Mouse (Mus musculus): ENCODE measurements around the gene Scarf2. TPM values are rescaled to one million over a fixed set of nuclear protein-coding genes. Genes with fewer than 3 reads are reported as not detected.

Scarf2 gene
- polyA plus RNA-seq, 1 experiment from 2014 or later: 2.0 TPM

DNA sequence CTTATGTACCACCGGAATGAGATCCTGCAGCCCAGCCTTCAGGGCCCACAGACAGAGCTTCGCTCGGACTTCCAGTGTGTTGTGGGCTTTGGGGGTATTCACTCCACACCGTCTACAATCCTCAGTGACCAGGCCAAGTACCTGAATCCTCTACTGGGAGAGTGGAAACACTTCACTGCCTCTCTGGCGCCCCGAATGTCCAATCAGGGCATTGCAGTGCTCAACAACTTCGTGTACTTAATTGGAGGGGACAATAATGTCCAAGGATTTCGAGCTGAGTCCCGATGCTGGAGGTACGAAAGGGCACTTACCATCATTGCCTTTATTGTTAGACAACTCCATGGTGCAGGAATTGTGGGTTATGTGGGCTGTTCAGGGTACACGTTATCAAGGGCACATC, 20.3 kb upstream of the Scarf2 start:
- H3K4me3 ChIP-seq: no peak overlapping the region
- no peaks in the 10 kb centered on the region for H3K4me1 ChIP-seq (replicated peaks)
- H3K36me3 ChIP-seq: peaks cover 47% of the 10 kb centered on the region
- no peak overlapping the region for H3K27ac ChIP-seq (replicated peaks)
- WGBS: 72% methylated on average over 11 of the region's 11 CpGs
- no peak overlapping the region for H3K4me2 ChIP-seq
- H3K9ac ChIP-seq: no peak overlapping the region
- no peak for ATAC-seq (ENCODE audit: low FRiP score, low read depth)
- H3K9me3 ChIP-seq: no peaks in the 10 kb centered on the region
- H3K27me3 ChIP-seq: no peaks in the 10 kb centered on the region

GRCm38 (mm10) chr16:17778223-17778622, 18.9 kb upstream of the Scarf2 start:
- Histone ChIP-seq H3K4me2 (no peak overlapping the region), H3K27me3 (no peaks in the 10 kb centered on the region), H3K4me1 (replicated peaks) (no peaks in the 10 kb centered on the region), H3K9ac (no peak overlapping the region), H3K9me3 (no peaks in the 10 kb centered on the region), H3K36me3 (peaks cover 44% of the 10 kb centered on the region), H3K27ac (replicated peaks) (no peak overlapping the region), H3K4me3 (no peak overlapping the region)
- 87% methylated on average over 4 of the region's 4 CpGs for WGBS
- no peak for ATAC-seq (ENCODE audit: low FRiP score, low read depth)

DNA sequence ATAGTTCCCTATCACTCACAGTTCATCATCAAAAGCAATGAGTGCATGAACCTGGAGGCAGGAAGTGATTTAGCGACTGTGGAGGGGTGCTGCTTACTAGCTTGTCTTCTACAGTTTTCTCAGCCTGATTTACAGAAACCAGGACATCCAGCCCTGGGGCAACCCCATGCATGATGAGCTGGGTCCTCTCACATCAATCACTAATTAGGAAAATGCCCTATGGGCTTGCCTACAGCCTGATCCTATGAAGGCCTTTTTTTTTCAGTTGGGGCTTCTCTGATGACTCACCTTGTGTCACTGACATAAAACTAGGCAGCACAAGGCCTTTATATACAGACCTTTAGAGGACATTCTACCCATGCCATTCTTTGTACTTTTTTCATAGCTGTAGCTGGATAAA, 17.4 kb upstream of the Scarf2 start:
- Histone ChIP-seq H3K27ac (replicated peaks) (no peak overlapping the region), H3K27me3 (no peaks in the 10 kb centered on the region), H3K9me3 (no peaks in the 10 kb centered on the region), H3K36me3 (peaks cover 54% of the 10 kb centered on the region), H3K4me1 (replicated peaks) (no peaks in the 10 kb centered on the region), H3K4me3 (no peak overlapping the region), H3K4me2 (no peak overlapping the region), H3K9ac (no peak overlapping the region)
- 100% methylated on average over 1 of the region's 1 CpGs for WGBS
- no peak for ATAC-seq (ENCODE audit: low FRiP score, low read depth)

DNA sequence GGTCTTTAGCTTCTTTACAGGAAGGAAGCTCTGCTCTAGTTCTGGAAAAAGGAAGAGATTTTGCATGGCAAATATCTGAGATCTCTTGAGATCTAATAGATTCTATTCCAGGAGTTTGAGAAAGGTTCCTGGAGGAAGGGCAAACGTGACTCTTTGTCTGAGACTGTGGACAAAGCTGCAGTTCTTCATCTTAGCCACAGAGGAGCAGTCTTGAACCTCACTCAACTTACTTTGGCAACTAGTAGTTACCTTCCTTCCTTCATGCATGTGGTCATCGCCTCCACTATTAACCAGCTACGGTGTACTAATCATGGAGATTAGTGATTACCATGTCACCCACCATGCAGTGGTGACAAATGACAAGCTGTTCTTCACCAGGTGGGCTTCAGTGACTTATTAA, 11.7 kb upstream of the Scarf2 start:
- H3K4me2 ChIP-seq: no peak overlapping the region
- H3K9me3 ChIP-seq: no peaks in the 10 kb centered on the region
- H3K27me3 ChIP-seq: no peaks in the 10 kb centered on the region
- no peaks in the 10 kb centered on the region for H3K4me1 ChIP-seq (replicated peaks)
- no peak overlapping the region for H3K27ac ChIP-seq (replicated peaks)
- no peak overlapping the region for H3K4me3 ChIP-seq
- H3K36me3 ChIP-seq: peaks cover 73% of the 10 kb centered on the region
- 67% methylated on average over 3 of the region's 3 CpGs for WGBS
- H3K9ac ChIP-seq: no peak overlapping the region
- no peak for ATAC-seq (ENCODE audit: low FRiP score, low read depth)

- Histone ChIP-seq H3K4me1 (replicated peaks) (peaks cover 10% of the 10 kb centered on the region), H3K27me3 (peaks cover 34% of the 10 kb centered on the region), H3K4me3 (no peak overlapping the region), H3K36me3 (peaks cover 51% of the 10 kb centered on the region), H3K9ac (no peak overlapping the region), H3K4me2 (no peak overlapping the region), H3K27ac (replicated peaks) (no peak overlapping the region), H3K9me3 (no peaks in the 10 kb centered on the region)
- no peak for ATAC-seq (ENCODE audit: low FRiP score, low read depth)
- WGBS: 68% methylated on average over 3 of the region's 3 CpGs
Measured at GRCm38 (mm10) chr16:17792728-17793127, 4.4 kb upstream of the Scarf2 start.

DNA sequence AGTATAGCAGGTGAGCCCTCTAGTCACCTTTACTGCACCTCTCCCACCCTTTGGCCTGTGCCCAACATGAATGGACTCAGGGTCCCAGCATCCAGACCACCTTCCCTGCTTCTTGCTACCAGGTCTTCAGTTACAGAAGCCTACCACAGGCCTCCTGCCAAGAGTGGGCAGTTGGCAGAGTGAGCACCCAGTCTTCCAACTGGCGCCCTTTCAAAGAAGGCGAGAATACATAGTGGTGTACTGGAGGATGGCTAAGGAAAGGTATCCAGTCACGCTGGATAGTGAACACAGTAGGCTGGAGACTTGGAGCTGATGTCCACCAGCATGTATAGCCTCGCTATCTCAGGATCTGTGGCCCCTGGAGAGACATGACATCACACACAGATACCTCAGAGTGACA, 3.0 kb upstream of the Scarf2 start:
- H3K4me2 ChIP-seq: no peak overlapping the region
- H3K9ac ChIP-seq: no peak overlapping the region
- H3K36me3 ChIP-seq: peaks cover 41% of the 10 kb centered on the region
- peaks cover 20% of the 10 kb centered on the region for H3K4me1 ChIP-seq (replicated peaks)
- no peak overlapping the region for H3K27ac ChIP-seq (replicated peaks)
- H3K9me3 ChIP-seq: no peaks in the 10 kb centered on the region
- ATAC-seq (ENCODE audit: low FRiP score, low read depth): no peak
- WGBS: 90% methylated on average over 4 of the region's 4 CpGs
- no peak overlapping the region for H3K4me3 ChIP-seq
- H3K27me3 ChIP-seq: peaks cover 43% of the 10 kb centered on the region

DNA sequence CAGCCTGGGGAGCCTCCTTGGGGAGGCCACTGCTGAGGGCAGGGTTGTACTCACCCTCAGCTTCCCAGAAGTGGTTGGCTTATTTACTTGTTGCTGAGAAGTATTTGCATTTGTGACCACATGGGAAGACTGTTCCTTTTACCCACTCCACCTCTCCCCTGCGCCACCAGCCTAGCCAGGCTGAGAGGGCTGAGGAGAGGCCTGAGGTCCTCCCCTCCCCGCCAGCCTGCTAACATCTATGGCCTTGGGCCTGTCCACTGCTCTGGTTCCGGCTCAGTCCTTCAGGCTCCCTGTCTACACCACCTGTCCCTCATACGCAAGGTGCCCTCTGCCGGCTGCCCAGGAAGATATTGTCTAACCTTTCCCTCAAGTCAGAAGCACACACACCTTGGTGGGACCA, 1.4 kb upstream of the Scarf2 start:
- H3K4me3 ChIP-seq: no peak overlapping the region
- H3K36me3 ChIP-seq: peaks cover 28% of the 10 kb centered on the region
- H3K27me3 ChIP-seq: peaks cover 57% of the 10 kb centered on the region
- H3K27ac ChIP-seq (replicated peaks): no peak overlapping the region
- H3K4me2 ChIP-seq: no peak overlapping the region
- no peaks in the 10 kb centered on the region for H3K9me3 ChIP-seq
- peaks cover 20% of the 10 kb centered on the region for H3K4me1 ChIP-seq (replicated peaks)
- ATAC-seq (ENCODE audit: low FRiP score, low read depth): no peak
- WGBS: 55% methylated on average over 5 of the region's 5 CpGs
- H3K9ac ChIP-seq: no peak overlapping the region

GRCm38 (mm10) chr16:17796519-17796918, 563 bp upstream of the Scarf2 start:
- no peak for ATAC-seq (ENCODE audit: low FRiP score, low read depth)
- H3K27me3 ChIP-seq: peaks cover 66% of the 10 kb centered on the region
- H3K9ac ChIP-seq: peak overlapping the region; percentile 55; the same call in 1 of the 2 replicates

DNA sequence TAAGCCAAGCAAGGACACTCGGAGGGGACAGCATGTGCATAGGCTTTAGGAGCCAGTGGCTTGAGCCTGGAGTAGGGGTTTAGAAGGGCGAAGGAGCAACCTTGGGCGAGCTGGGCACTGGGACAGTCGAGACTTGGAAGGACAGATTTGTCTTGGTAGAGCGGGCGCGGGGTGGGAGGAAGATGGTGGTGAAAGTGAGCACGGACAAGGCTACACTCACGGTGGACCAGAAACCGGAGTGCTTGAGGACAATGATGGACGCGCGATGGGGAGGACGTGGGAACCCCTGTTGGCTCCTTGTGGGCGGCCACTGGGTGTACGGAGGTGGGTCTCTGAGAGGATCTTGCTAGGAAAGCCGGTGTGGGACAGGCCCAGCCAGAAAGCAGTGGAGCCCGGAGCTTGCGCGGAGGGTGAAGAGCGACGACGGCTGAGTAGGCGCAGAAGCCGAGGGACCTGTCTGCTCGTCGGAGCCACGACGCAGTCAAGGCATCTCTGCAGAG, 780 bp downstream of the Scarf2 start:
- Histone ChIP-seq H3K27me3 (peaks cover 79% of the 10 kb centered on the region), H3K4me1 (replicated peaks) (peaks cover 30% of the 10 kb centered on the region), H3K9ac (no peak overlapping the region), H3K27ac (replicated peaks) (0 out of 2 replicates have a peak overlapping the region, but pooled peaks have one; percentile 28), H3K36me3 (peaks cover 7% of the 10 kb centered on the region; the same call in 1 of the 2 replicates), H3K4me3 (peak overlapping the region; percentile 50), H3K4me2 (peak overlapping the region; percentile 91), H3K9me3 (no peaks in the 10 kb centered on the region)
- no peak for ATAC-seq (ENCODE audit: low FRiP score, low read depth)
- 5% methylated on average over 29 of the region's 29 CpGs for WGBS

More at GRCm38 (mm10) chr16:17796519-17796918, 563 bp upstream of the Scarf2 start:
- Histone ChIP-seq H3K36me3 (peaks cover 20% of the 10 kb centered on the region), H3K4me1 (replicated peaks) (peaks cover 20% of the 10 kb centered on the region), H3K9me3 (no peaks in the 10 kb centered on the region), H3K4me3 (peak overlapping the region; percentile 50), H3K27ac (replicated peaks) (no peak overlapping the region), H3K4me2 (peak overlapping the region; percentile 91)

- Histone ChIP-seq H3K27me3 (peaks cover 86% of the 10 kb centered on the region), H3K27ac (replicated peaks) (no peak overlapping the region), H3K36me3 (0 out of 2 replicates have a peak, but pooled peaks cover under 1% of the 10 kb centered on the region), H3K4me2 (peak overlapping the region; percentile 91), H3K4me1 (replicated peaks) (peaks cover 37% of the 10 kb centered on the region), H3K9me3 (no peaks in the 10 kb centered on the region), H3K4me3 (peak overlapping the region; percentile 50), H3K9ac (no peak overlapping the region)
- no peak for ATAC-seq (ENCODE audit: low FRiP score, low read depth)
- WGBS: 2% methylated on average over 39 of the region's 45 CpGs
Measured at GRCm38 (mm10) chr16:17798321-17799180, 1.5 kb downstream of the Scarf2 start.

DNA sequence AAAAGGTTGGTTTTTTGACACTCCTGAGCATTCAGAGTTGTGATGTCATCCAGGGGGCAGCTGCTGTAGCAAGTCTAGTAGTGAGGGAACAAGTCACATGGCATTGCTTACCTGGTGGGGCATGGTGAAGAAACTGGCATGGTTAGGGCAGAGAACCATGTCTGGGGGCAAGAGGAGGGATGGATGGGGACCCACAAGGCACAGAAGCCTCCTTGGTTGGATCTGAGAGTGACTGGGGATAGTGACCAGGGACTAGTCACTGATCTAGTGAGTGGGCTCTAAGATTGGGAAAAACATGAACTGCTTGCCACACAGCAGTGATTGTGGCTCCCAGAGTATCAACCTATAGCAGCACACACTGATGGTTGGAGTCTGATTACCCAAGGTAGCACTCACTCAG, 2.5 kb downstream of the Scarf2 start:
- peaks cover 88% of the 10 kb centered on the region for H3K27me3 ChIP-seq
- no peak overlapping the region for H3K4me3 ChIP-seq
- no peaks in the 10 kb centered on the region for H3K9me3 ChIP-seq
- H3K9ac ChIP-seq: no peak overlapping the region
- no peaks in the 10 kb centered on the region for H3K36me3 ChIP-seq
- no peak for ATAC-seq (ENCODE audit: low FRiP score, low read depth)
- H3K27ac ChIP-seq (replicated peaks): no peak overlapping the region
- H3K4me2 ChIP-seq: no peak overlapping the region
- peaks cover 47% of the 10 kb centered on the region for H3K4me1 ChIP-seq (replicated peaks)

GRCm38 (mm10) chr16:17801777-17802455, 4.8 kb downstream of the Scarf2 start:
- no peak for ATAC-seq (ENCODE audit: low FRiP score, low read depth)
- Histone ChIP-seq H3K4me2 (peak overlapping the region; percentile 73; the same call in 1 of the 2 replicates), H3K9me3 (no peaks in the 10 kb centered on the region), H3K4me1 (replicated peaks) (peaks cover 57% of the 10 kb centered on the region), H3K36me3 (no peaks in the 10 kb centered on the region), H3K27me3 (peaks cover 87% of the 10 kb centered on the region), H3K4me3 (peak overlapping the region; percentile 39; the same call in 1 of the 2 replicates), H3K27ac (replicated peaks) (no peak overlapping the region), H3K9ac (no peak overlapping the region)
- 4% methylated on average over 7 of the region's 7 CpGs for WGBS

All from hindbrain, embryonic 15.5 days (tissue).